Mouse (Mus musculus): ENCODE data around the gene Mgat5b.

DNA sequence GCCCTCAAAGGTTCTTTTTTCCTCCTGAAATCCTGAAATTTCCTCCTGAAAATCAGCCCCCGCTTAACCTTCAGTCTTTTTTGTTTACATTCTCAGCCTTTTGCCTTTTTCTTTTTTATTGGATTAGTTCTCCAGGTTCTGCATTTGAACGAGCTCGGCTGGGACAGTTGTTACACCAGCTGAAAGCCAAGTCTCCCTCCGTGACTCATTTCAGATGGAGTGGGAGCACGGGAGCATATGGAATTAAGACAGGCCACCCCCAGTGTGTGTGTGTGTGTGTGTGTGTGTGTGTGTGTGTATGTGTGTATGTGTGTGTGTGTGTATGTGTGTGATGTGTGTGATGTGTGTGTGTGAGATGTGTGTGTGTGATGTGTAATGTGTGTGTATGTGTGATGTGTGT is 37.2 kb upstream of the Mgat5b start:
- no peak for TF ChIP-seq CTCF (IDR thresholded peaks at IDR 0.05; ENCODE audit: low read depth, low read length)
- no peak for TF ChIP-seq TAL1 (conservative IDR thresholded peaks at IDR 0.05; ENCODE audit: low read depth, low read length)
- TF ChIP-seq GATA1 (IDR thresholded peaks at IDR 0.05; ENCODE audit: borderline replicate concordance, low read length): no peak
